Mouse (Mus musculus) hindbrain, embryonic 12.5 days (tissue): Measurements from ENCODE around the gene Hist1h2af. TPM values are rescaled to one million over a fixed set of nuclear protein-coding genes. Genes with fewer than 3 reads are reported as not detected.
"Not testable (repeated sequence)": the region's sequence is repeated elsewhere in the genome, so short reads cannot be mapped to it uniquely, and the experiment has no call there.

Experiments used
- ATAC-seq: fragments of 200-750 bp; cut with Nextera tagmentation; 2 replicates; pipeline ENCODE4 v1.8.0; 2017; ENCODE audit warnings: moderate TSS enrichment; ENCODE audit not compliant: low FRiP score
- H3K27ac ChIP-seq: fragments of 300-500 bp; sonication (generic); 2 replicates; pipeline ENCODE4 v1.5.1; 2016; ENCODE audit warnings: mild to moderate bottlenecking
- H3K27me3 ChIP-seq: fragments of 300-500 bp; sonication (generic); 2 replicates; pipeline ENCODE4 v1.6.1; 2016; ENCODE audit warnings: mild to moderate bottlenecking
- H3K36me3 ChIP-seq: fragments of 300-500 bp; sonication (generic); 2 replicates; pipeline ENCODE4 v1.6.1; 2016; ENCODE audit warnings: mild to moderate bottlenecking
- H3K4me1 ChIP-seq: fragments of 300-500 bp; sonication (generic); 2 replicates; pipeline ENCODE4 v1.6.1; 2016
- H3K4me2 ChIP-seq: fragments of 300-500 bp; sonication (generic); replicated peaks from 2 replicates; pipeline ENCODE4 v1.6.1; 2016; ENCODE audit warnings: mild to moderate bottlenecking
- H3K4me3 ChIP-seq: fragments of 300-500 bp; sonication (generic); 2 replicates; pipeline ENCODE4 v1.5.1; 2016; ENCODE audit warnings: mild to moderate bottlenecking
- H3K9ac ChIP-seq: fragments of 300-500 bp; sonication (generic); 2 replicates; pipeline ENCODE4 v1.6.1; 2016; ENCODE audit warnings: mild to moderate bottlenecking, moderate library complexity
- H3K9me3 ChIP-seq: fragments of 300-500 bp; sonication (generic); replicated peaks from 2 replicates; pipeline ENCODE4 v1.6.1; 2016; ENCODE audit warnings: mild to moderate bottlenecking
- WGBS: fragments of 180-500 bp; shearing (Covaris S2); methylation state at CpG from one replicate; pipeline ENCODE4 v1.1.7; 2016; 5-methylcytosine and 5-hydroxymethylcytosine counted together
- polyA plus RNA-seq: library from polyadenylated mRNA; unstranded; fragments of >200 nt; fragmentation: Nextera tagmentation; extraction: Ambion mirVana; gene quantifications from 2 replicates; pipeline ENCODE4 v1.2.1, GENCODE M21; 2016

Gene Hist1h2af
- polyA plus RNA-seq, 1 experiment from 2014 or later, result 5.2 TPM

DNA sequence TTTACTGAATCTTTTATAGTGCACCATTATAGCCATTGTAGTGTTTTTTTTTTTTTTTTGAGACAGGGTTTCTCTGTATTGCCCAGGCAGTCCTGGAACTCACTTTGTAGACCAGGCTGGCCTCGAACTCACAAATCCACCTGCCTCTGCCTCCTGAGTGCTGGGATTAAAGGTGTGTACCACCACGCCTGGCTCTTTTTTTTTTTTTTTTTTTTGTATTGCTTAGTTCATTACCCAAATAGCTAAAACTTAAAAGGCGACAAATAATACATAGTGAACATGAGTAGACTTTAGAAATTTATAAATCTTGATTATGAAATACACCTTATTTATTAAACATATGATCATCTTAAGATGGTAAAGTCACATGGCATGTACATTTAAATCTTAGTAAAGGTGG, 7.8 kb downstream of the Hist1h2af start:
- no peaks in the 10 kb centered on the region for H3K9me3 ChIP-seq
- no peak overlapping the region for H3K4me3 ChIP-seq
- WGBS, result 81% methylated on average over 3 of the region's 3 CpGs
- H3K9ac ChIP-seq, result no peak overlapping the region
- peaks cover 8% of the 10 kb centered on the region for H3K4me1 ChIP-seq
- ATAC-seq, result no peak
- H3K4me2 ChIP-seq, result no peak overlapping the region
- no peaks in the 10 kb centered on the region for H3K27me3 ChIP-seq
- no peaks in the 10 kb centered on the region for H3K36me3 ChIP-seq
- H3K27ac ChIP-seq, result no peak overlapping the region

DNA sequence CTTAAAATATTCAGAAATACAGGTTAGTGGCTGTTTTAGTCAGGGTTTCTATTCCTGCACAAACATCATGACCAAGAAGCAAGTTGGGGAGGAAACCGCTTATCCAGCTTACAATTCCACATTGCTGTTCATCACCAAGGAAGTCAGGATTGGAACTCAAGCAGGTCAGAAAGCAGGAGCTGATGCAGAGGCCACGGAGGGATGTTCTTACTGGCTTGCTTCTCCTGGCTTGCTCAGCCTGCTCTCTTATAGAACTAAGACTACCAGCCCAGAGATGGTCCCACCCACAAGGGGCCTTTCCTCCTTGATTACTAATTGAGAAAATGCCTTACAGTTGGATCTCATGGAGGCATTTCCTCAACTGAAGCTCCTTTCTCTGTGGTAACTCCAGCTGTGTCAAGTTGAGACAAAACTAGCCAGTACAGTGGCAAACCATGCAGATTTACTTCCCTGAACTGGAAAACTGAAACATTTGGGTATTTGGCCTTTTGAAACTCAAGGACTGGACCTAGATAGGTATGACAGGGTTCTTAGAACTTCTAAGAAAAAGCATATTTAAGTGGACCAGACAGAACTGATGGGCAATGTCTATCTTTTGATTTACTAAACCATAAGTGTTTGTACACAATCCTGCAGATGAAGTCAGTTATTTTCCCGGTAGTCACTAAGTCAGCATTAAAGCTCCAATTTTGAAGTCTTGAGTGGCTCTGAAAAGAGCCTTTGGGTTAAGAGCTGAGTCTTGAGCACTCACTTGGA, 8.7 kb downstream of the Hist1h2af start:
- H3K4me1 ChIP-seq, H3K36me3 ChIP-seq, H3K27me3 ChIP-seq, H3K9me3 ChIP-seq, ATAC-seq: not testable (repeated sequence)
- WGBS, result 4% methylated on average over 3 of the region's 3 CpGs
- Histone ChIP-seq H3K27ac (peak overlapping the region; percentile 84), H3K4me3 (peak overlapping the region; percentile 42), H3K4me2 (peak overlapping the region; percentile 69), H3K9ac (peak overlapping the region; percentile 69)

DNA sequence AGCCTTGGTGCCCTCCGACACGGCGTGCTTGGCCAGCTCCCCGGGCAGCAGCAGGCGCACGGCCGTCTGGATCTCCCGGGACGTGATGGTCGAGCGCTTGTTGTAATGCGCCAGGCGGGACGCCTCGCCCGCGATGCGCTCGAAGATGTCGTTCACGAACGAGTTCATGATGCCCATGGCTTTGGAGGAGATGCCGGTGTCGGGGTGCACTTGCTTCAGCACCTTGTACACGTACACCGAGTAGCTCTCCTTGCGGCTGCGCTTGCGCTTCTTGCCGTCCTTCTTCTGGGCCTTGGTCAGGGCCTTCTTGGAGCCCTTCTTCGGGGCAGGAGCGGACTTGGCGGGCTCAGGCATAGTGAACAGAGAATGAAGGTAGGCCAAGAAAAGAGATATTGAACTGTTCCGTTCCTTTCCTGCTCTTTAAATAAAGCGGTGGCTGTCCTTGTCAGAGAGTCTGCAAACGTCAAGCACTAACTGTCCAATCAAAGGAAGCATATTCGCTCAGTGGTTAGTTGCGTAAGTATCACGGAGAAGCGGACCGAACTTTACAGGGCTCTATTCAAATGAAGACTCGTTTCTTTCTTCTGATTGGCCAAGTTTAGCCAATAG, 9.4 kb downstream of the Hist1h2af start, which contains the start of gene Hist1h2bh:
Gene Hist1h2bh, minus strand, starts transcription at position 394 of the 609 bp plus-strand sequence.
- not testable (repeated sequence) for H3K27me3 ChIP-seq, H3K4me1 ChIP-seq, H3K36me3 ChIP-seq, H3K9me3 ChIP-seq
- peak; percentile 88 for ATAC-seq
- WGBS, result under 1% methylated on average over 38 of the region's 42 CpGs
- Histone ChIP-seq H3K4me3 (peak within 1 kb of the TSS; percentile 46), H3K9ac (peak within 1 kb of the TSS; percentile 69), H3K4me2 (peak within 1 kb of the TSS; percentile 69), H3K27ac (peak within 1 kb of the TSS; percentile 92)

DNA sequence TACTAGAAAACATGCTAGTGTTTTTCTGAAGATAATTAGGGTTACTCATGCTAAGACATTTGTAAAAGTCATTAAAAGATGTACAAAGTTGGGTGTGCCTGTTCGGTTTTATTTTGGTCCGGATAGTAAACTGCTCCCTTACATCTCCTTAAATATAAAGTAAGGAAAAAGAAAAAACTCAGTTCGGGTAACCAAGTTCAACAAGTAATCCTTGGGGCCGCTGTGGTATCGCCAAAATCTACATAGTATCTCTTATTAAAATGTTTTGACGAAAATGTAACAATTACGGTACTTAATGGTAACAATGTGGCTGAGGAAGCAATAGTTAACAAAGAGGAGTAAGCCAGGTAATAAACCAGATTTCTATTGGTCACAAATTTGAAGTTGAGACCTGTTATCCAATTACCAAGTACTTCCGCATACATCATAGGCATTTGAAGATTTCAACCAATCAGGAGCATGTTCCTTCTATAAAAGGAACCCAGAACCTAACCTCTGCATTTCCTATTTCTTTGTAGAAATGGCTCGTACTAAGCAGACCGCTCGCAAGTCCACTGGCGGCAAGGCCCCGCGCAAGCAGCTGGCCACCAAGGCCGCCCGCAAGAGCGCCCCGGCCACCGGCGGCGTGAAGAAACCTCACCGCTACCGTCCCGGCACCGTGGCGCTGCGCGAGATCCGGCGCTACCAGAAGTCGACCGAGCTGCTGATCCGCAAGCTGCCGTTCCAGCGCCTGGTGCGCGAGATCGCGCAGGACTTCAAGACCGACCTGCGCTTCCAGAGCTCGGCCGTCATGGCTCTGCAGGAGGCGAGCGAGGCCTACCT, 10.5 kb downstream of the Hist1h2af start, which contains the start of gene Hist1h3f:
Gene Hist1h3f, plus strand, starts transcription at position 88 of the 822 bp plus-strand sequence.
- H3K4me3 ChIP-seq, result peak within 1 kb of the TSS; percentile 46
- H3K27me3 ChIP-seq, result no peaks in the 10 kb centered on the region
- peak within 1 kb of the TSS; percentile 69 for H3K9ac ChIP-seq
- no peaks in the 10 kb centered on the region for H3K36me3 ChIP-seq
- peak within 1 kb of the TSS; percentile 69 for H3K4me2 ChIP-seq
- peak within 1 kb of the TSS; percentile 92 for H3K27ac ChIP-seq
- WGBS, result under 1% methylated on average over 33 of the region's 45 CpGs
- no peaks in the 10 kb centered on the region for H3K9me3 ChIP-seq
- peak; percentile 96 for ATAC-seq
- peaks cover 4% of the 10 kb centered on the region for H3K4me1 ChIP-seq

DNA sequence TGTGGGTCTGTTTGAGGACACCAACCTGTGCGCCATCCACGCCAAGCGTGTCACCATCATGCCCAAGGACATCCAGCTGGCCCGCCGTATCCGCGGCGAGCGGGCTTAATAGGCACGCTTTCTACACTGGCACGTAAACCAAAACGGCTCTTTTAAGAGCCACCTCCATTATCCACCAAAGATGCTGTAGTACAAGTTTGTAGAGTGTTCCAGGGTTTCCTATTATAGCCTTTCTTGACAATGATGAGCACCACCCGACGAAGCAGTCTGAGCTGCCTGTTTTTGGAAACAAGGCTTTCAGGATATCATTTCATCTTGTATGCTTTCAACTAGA, 11.0 kb downstream of the Hist1h2af start:
- H3K27me3 ChIP-seq, H3K36me3 ChIP-seq, H3K4me1 ChIP-seq, H3K9me3 ChIP-seq, ATAC-seq: not testable (repeated sequence)
- peak overlapping the region; percentile 54; the same call in 1 of the 2 replicates for H3K9ac ChIP-seq
- H3K4me3 ChIP-seq, result peak overlapping the region; percentile 46
- H3K4me2 ChIP-seq, result peak overlapping the region; percentile 69
- WGBS, result under 1% methylated on average over 11 of the region's 14 CpGs
- peak overlapping the region; percentile 92 for H3K27ac ChIP-seq

DNA sequence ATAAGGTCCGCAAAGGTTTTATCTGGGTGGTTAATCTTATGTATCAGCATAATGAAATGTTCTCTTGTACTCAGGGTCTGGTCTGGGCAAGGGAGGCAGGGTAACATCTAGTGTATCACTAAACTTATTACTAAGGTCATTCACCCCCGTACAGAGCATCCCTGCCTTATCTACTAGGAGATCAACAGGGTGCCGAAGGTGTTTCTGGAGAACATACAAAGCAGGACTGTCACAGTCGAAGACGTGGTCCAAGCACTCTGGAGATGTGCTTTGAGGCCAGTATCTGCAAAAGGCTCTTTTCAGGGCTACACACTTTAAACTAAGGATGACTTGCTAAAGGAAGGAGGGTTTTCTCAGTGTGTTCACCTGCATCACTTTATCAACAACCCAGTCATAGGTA, 13.0 kb downstream of the Hist1h2af start:
- Histone ChIP-seq H3K4me1 (peaks cover 10% of the 10 kb centered on the region), H3K27ac (no peak overlapping the region), H3K9ac (no peak overlapping the region), H3K36me3 (no peaks in the 10 kb centered on the region), H3K4me3 (no peak overlapping the region), H3K4me2 (no peak overlapping the region), H3K9me3 (no peaks in the 10 kb centered on the region), H3K27me3 (no peaks in the 10 kb centered on the region)
- ATAC-seq, result no peak
- 81% methylated on average over 5 of the region's 5 CpGs for WGBS

DNA sequence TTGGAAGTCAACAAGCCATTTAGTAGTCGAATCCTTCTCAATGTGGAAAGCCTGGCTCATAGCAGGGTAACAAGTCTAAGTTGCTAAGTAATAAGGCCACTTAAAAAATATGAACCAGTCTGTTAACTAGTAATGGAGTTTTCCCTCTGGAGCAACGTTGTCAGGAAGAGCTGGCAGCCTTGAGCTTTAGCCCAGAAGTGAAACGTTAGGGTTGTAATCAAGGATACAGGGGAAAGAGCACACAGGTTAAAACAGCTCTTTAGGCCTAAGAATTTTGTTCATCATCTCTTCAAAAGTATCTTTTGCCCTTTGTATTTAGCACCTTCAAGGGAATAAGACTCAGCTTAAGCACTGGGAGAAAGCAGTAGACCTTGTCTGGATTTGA, 17.0 kb downstream of the Hist1h2af start:
- no peak for ATAC-seq
- Histone ChIP-seq H3K9me3 (no peaks in the 10 kb centered on the region), H3K4me1 (peaks cover 12% of the 10 kb centered on the region), H3K9ac (peak overlapping the region; percentile 59), H3K36me3 (no peaks in the 10 kb centered on the region), H3K4me2 (peak overlapping the region; percentile 58), H3K4me3 (peak overlapping the region; percentile 41), H3K27ac (peak overlapping the region; percentile 89), H3K27me3 (no peaks in the 10 kb centered on the region)
- WGBS, result 10% methylated on average over 3 of the region's 3 CpGs

DNA sequence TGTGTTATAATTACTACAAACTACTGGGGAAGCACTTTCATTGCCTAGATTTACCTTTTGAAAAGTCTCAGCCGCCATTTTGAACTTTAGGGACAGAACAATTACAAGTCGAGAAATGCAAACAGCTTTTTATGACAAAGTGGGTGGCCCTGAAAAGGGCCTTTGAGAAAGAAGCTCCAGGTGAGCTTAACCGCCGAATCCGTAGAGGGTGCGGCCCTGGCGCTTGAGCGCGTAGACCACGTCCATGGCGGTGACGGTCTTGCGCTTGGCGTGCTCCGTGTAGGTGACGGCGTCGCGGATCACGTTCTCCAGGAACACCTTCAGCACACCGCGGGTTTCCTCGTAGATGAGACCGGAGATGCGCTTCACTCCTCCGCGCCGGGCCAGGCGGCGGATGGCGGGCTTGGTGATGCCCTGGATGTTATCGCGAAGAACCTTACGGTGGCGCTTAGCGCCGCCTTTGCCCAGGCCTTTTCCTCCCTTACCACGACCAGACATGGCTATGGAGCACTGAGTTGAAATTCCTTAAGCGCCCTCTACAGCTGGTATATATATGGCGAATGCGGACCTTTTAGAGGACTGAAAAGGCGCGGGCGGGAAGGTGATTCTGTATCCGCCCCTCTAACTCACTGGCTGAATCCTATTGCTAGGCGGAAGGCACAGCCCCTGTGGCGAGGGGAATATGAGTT, 17.6 kb downstream of the Hist1h2af start, which contains the start of gene Hist1h4f:
Gene Hist1h4f, minus strand, starts transcription at position 503 of the 689 bp plus-strand sequence.
- not testable (repeated sequence) for H3K27me3 ChIP-seq, H3K36me3 ChIP-seq, H3K9me3 ChIP-seq
- peak; percentile 87 for ATAC-seq
- peaks cover 12% of the 10 kb centered on the region for H3K4me1 ChIP-seq
- under 1% methylated on average over 47 of the region's 47 CpGs for WGBS
- H3K4me3 ChIP-seq, result peak within 1 kb of the TSS; percentile 41
- H3K9ac ChIP-seq, result peak within 1 kb of the TSS; percentile 59
- peak within 1 kb of the TSS; percentile 89 for H3K27ac ChIP-seq
- peak within 1 kb of the TSS; percentile 58 for H3K4me2 ChIP-seq

DNA sequence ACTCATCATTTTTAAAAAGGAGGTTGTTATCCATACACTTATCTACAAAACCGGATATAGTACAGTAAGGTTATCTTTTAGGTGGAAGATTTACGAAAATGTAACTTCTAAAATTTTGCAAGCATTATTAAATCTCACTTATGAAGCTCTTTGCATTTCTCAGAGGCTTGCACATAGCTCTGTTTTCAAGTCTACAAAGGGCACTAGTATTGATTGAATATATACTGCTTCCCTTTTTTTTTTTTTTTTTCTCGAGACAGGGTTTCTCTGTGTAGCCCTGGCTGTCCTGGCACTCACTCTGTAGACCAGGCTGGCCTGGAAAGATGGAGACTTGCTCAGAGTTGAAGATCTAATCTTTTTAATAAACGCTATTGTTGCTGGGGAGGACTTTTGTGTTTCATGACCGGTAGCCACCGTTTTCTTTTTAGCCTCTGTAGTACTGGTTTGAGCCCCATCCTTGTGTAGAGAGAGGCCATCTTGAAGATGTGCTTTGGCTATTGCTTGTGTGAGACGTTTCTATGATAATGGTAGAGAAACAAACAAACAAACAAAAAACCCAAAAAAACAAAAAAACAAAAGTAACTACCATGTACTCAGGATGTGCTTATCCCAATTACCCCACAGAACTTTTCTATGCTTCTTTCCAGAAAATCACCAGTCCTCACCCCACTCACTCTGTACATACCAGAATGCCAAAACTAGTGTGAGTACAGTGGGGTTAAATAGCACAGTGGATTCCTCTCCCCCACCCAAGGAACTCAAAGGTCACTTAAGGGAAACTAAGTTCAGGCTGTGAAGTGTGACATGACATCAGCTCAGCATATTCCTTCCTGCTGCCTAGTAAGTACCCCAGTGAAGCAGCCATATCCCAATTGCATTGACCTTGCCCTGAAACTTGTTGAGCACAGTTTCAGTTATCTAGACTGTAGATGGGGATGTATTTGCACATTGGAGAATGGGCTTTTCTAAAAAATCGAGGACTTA, 18.5 kb downstream of the Hist1h2af start:
- ATAC-seq, result no peak
- no peaks in the 10 kb centered on the region for H3K27me3 ChIP-seq
- peak overlapping the region; percentile 41; the same call in 1 of the 2 replicates for H3K4me3 ChIP-seq
- H3K9ac ChIP-seq, result no peak overlapping the region
- H3K9me3 ChIP-seq, result no peaks in the 10 kb centered on the region
- peak overlapping the region; percentile 58 for H3K4me2 ChIP-seq
- peaks cover 17% of the 10 kb centered on the region for H3K4me1 ChIP-seq
- 51% methylated on average over 8 of the region's 8 CpGs for WGBS
- H3K27ac ChIP-seq, result peak overlapping the region; percentile 89
- H3K36me3 ChIP-seq, result no peaks in the 10 kb centered on the region

DNA sequence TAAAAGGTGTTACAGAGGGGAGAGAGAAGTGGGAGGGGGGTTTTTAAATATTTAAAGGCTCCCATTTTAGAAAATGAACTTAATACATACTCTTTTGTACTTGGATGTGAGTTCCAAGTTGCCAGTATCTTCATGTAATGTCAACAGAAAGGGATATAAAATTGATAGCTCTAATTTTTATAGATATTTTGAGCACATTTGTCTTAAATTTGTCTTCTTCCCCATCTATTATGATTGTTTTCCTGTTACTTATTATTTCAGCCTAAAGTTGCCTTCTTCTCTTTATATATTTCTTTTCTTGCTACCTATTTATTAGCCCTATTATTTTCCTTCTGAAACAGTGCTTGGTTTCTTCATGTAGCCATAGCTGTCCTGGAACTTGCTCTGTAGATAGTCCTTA, 19.3 kb downstream of the Hist1h2af start, which contains the start of gene Hist1h1d:
Gene Hist1h1d, plus strand, starts transcription at position 301 of the 400 bp plus-strand sequence.
- H3K4me3 ChIP-seq, result no peak within 1 kb of the TSS
- no peaks in the 10 kb centered on the region for H3K36me3 ChIP-seq
- no peak for ATAC-seq
- H3K9me3 ChIP-seq, result no peaks in the 10 kb centered on the region
- H3K27ac ChIP-seq, result peak within 1 kb of the TSS; percentile 89
- H3K9ac ChIP-seq, result no peak within 1 kb of the TSS
- H3K27me3 ChIP-seq, result no peaks in the 10 kb centered on the region
- no peak within 1 kb of the TSS for H3K4me2 ChIP-seq
- peaks cover 17% of the 10 kb centered on the region for H3K4me1 ChIP-seq

DNA sequence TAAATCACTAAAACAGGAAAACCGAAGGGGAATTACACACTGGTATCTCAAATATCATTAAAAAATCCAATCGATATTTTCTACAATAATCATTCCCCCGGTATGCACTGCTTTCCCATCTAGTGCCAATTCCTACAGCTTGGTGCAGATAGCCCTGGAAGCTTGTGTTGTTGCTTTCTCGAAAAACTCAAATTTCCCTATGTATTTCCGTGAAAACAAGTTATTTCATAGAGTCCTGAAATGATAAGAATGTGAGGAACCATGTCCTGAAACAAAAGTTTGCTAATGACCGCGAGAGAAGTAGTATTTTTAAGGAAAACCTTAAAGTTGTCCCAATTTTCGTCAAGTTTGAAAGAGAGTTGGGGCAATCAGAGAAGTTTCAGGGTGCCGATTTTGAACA, 20.7 kb downstream of the Hist1h2af start:
- H3K36me3 ChIP-seq, result no peaks in the 10 kb centered on the region
- peak overlapping the region; percentile 72 for H3K9ac ChIP-seq
- H3K4me1 ChIP-seq, result peaks cover 17% of the 10 kb centered on the region
- no peaks in the 10 kb centered on the region for H3K9me3 ChIP-seq
- peak overlapping the region; percentile 89 for H3K27ac ChIP-seq
- H3K27me3 ChIP-seq, result no peaks in the 10 kb centered on the region
- H3K4me2 ChIP-seq, result peak overlapping the region; percentile 98
- 23% methylated on average over 9 of the region's 9 CpGs for WGBS
- peak overlapping the region; percentile 46 for H3K4me3 ChIP-seq
- no peak for ATAC-seq
